8 mouse cellular contexts compared by ENCODE assay signal in genomic region chr3:34662712-34663655, GRCm38 (mm10). TPM values are rescaled to one million over a fixed set of nuclear protein-coding genes. Genes with fewer than 3 reads are reported as not detected.
DNase-seq lines count a peak whose midpoint lies in the region; ATAC-seq and TF ChIP-seq lines count a peak whose summit lies in the region.

No protein-coding gene starts in this region.

- H3K27me3 ChIP-seq in kidney, embryonic 14.5 days (ENCODE audit: control insufficient read depth, insufficient read depth, low read length): peaks cover 96% of the 10 kb centered on the region
- peaks cover 60% of the 10 kb centered on the region for H3K27me3 ChIP-seq in hindbrain, embryonic 13.5 days
- peaks cover 14% of the 10 kb centered on the region; the same call in 1 of the 2 replicates for H3K27me3 ChIP-seq in midbrain, embryonic 15.5 days (replicated peaks)

- WGBS in kidney, embryonic 14.5 days: under 1% methylated on average over 53 of the region's 53 CpGs
- under 1% methylated on average over 53 of the region's 53 CpGs for WGBS in hindbrain, embryonic 13.5 days
- WGBS in midbrain, embryonic 15.5 days: 2% methylated on average over 53 of the region's 53 CpGs

- no peak for TF ChIP-seq CTCF in cortical plate, adult 2 months (IDR thresholded peaks at IDR 0.05; ENCODE audit: extremely low read depth, insufficient read depth, low read length)

- DNase-seq in kidney, postnatal 10 days: no peak
- no peak for DNase-seq in c-Kit-positive CD71-positive TER-119-positive erythroid progenitor cells, embryonic 14.5 days (ENCODE audit: low spot score)
- DNase-seq in spleen, postnatal 4 days (ENCODE audit: low spot score in 2 of 2): no peak
- no peak for DNase-seq in lung, adult 18-20 months

- no peak for TF ChIP-seq POLR2A in cortical plate, adult 2 months (IDR thresholded peaks at IDR 0.05; ENCODE audit: extremely low read depth, insufficient read depth, low read length)

- H3K9ac ChIP-seq in kidney, embryonic 14.5 days (ENCODE audit: low read depth, low read length): no peak overlapping the region
- H3K9ac ChIP-seq in hindbrain, embryonic 13.5 days: peak overlapping the region; percentile 74
- H3K9ac ChIP-seq in midbrain, embryonic 15.5 days: peak overlapping the region; percentile 46

- H3K4me1 ChIP-seq in kidney, embryonic 14.5 days (ENCODE audit: control insufficient read depth, insufficient read depth, low read length): peaks cover 5% of the 10 kb centered on the region; the same call in 1 of the 2 replicates
- no peaks in the 10 kb centered on the region for H3K4me1 ChIP-seq in cortical plate, adult 2 months (ENCODE audit: control insufficient read depth, insufficient read depth, low read length)
- peaks cover 67% of the 10 kb centered on the region for H3K4me1 ChIP-seq in hindbrain, embryonic 13.5 days (replicated peaks)
- peaks cover 39% of the 10 kb centered on the region for H3K4me1 ChIP-seq in midbrain, embryonic 15.5 days

- H3K9me3 ChIP-seq in kidney, embryonic 14.5 days (ENCODE audit: control insufficient read depth, low read length): no peaks in the 10 kb centered on the region
- no peaks in the 10 kb centered on the region for H3K9me3 ChIP-seq in hindbrain, embryonic 13.5 days
- H3K9me3 ChIP-seq in midbrain, embryonic 15.5 days: no peaks in the 10 kb centered on the region

- H3K27ac ChIP-seq in kidney, embryonic 14.5 days (ENCODE audit: low read depth, low read length): no peak overlapping the region
- peak overlapping the region; percentile 97 for H3K27ac ChIP-seq in cortical plate, adult 2 months (ENCODE audit: insufficient read depth, low read length)
- peak overlapping the region; percentile 93 for H3K27ac ChIP-seq in hindbrain, embryonic 13.5 days
- peak overlapping the region; percentile 85 for H3K27ac ChIP-seq in midbrain, embryonic 15.5 days

- no peak overlapping the region for H3K4me2 ChIP-seq in kidney, embryonic 14.5 days (replicated peaks; ENCODE audit: low read depth, low read length)
- peak overlapping the region; percentile 71 for H3K4me2 ChIP-seq in hindbrain, embryonic 13.5 days
- peak overlapping the region; percentile 70 for H3K4me2 ChIP-seq in midbrain, embryonic 15.5 days

- H3K4me3 ChIP-seq in kidney, embryonic 14.5 days (ENCODE audit: low read length): 0 out of 2 replicates have a peak overlapping the region, but pooled peaks have one; percentile 29
- H3K4me3 ChIP-seq in cortical plate, adult 2 months (ENCODE audit: insufficient read depth, low read length): peak overlapping the region; percentile 37
- peak overlapping the region; percentile 36 for H3K4me3 ChIP-seq in hindbrain, embryonic 13.5 days
- H3K4me3 ChIP-seq in midbrain, embryonic 15.5 days: peak overlapping the region; percentile 35

- H3K36me3 ChIP-seq in kidney, embryonic 14.5 days (ENCODE audit: control insufficient read depth, insufficient read depth, low read length): no peaks in the 10 kb centered on the region
- H3K36me3 ChIP-seq in hindbrain, embryonic 13.5 days: no peaks in the 10 kb centered on the region
- H3K36me3 ChIP-seq in midbrain, embryonic 15.5 days (replicated peaks): no peaks in the 10 kb centered on the region

- ATAC-seq in kidney, embryonic 14.5 days (ENCODE audit: low FRiP score, low TSS enrichment): no peak
- no peak for ATAC-seq in hindbrain, embryonic 13.5 days (ENCODE audit: low FRiP score)
- ATAC-seq in midbrain, embryonic 15.5 days (replicated peaks): no peak

RNA-seq across cellular contexts. Expression of gene Sox2, which starts 12.8 kb away (rescaled TPM):
- polyA plus RNA-seq in kidney, embryonic 14.5 days (2014; fragmentation: Nextera tagmentation; extraction: Ambion mirVana): not detected in 2 replicates
- 27.0 and 30.5 TPM in 2 replicates for polyA plus RNA-seq in cortical plate, adult 2 months (2012; rRNA removed)
- polyA plus RNA-seq in hindbrain, embryonic 13.5 days (2015; fragmentation: Nextera tagmentation; extraction: Ambion mirVana): 16.9 and 19.2 TPM in 2 replicates
- 20.7 and 23.2 TPM in 2 replicates for polyA plus RNA-seq in midbrain, embryonic 15.5 days (2015; fragmentation: Nextera tagmentation; extraction: Ambion mirVana)

Comparison
In these comparisons a context has a peak if more than half of its experiments do, and no peak if none do; other contexts are left out.
1. RNA of gene Sox2, which starts 12.8 kb away (polyA plus RNA-seq): 27.0 to 30.5 TPM in cortical plate, adult 2 months, 20.7 to 23.2 TPM in midbrain, embryonic 15.5 days and 16.9 to 19.2 TPM in hindbrain, embryonic 13.5 days; not detected in kidney, embryonic 14.5 days; every median in the first group is over 10 times any median in the second.
2. Peak in every context shown above with its lines, with median percentiles within 50 percentile points of each other: H3K4me3 ChIP-seq.